Mouse (Mus musculus) kidney, postnatal 4 days (tissue): Measurements from ENCODE around the gene Vmn1r207-ps.
"Not testable (repeated sequence)": the region's sequence is repeated elsewhere in the genome, so short reads cannot be mapped to it uniquely, and the experiment has no call there.

Experiments used
- DNase-seq, 2 experiments: peaks; one replicate each; pipeline ENCODE4 v3.0.0; 2021; ENCODE audit warnings: mixed read lengths in 2 of 2

Vmn1r207-ps gene

GRCm38 (mm10) chr13:22729529-22729928 lies at the start of gene Vmn1r207-ps:
TSS of gene Vmn1r207-ps (minus strand) at chr13:22729629.
- not testable (repeated sequence) for DNase-seq

- not testable (repeated sequence) for DNase-seq
These were observed 47.9 kb upstream of the Vmn1r207-ps start, which contains the start of gene Vmn1r208 for GRCm38 (mm10) chr13:22777300-22777699. TSS of gene Vmn1r208 (minus strand) at chr13:22777400.

- DNase-seq: not testable (repeated sequence)
These were observed 42.2 kb upstream of the Vmn1r207-ps start for GRCm38 (mm10) chr13:22771592-22771991.

- no peak for DNase-seq
These were observed 18.1 kb upstream of the Vmn1r207-ps start for GRCm38 (mm10) chr13:22747524-22747923.

- DNase-seq: not testable (repeated sequence)
These were observed 22.5 kb downstream of the Vmn1r207-ps start for GRCm38 (mm10) chr13:22706947-22707346.

GRCm38 (mm10) chr13:22702951-22703350 lies 26.5 kb downstream of the Vmn1r207-ps start:
- not testable (repeated sequence) for DNase-seq
